Mouse (Mus musculus) CD4-positive, CD25-positive, alpha-beta regulatory T cell (primary cell): ENCODE results near the gene Olfr576. TPM values are rescaled to one million over a fixed set of nuclear protein-coding genes. Genes with fewer than 3 reads are reported as not detected.

ENCODE experiments used
- polyA plus RNA-seq: library from polyadenylated mRNA; unstranded; fragments of 100-300 nt; shearing (Covaris generic); gene quantifications from one replicate; pipeline ENCODE4 v1.2.1, GENCODE M21; 2017

Gene Olfr576
- not detected for polyA plus RNA-seq

GRCm38 (mm10) chr7:102962360-102962759, at the start of gene Olfr576:
Olfr576 (plus strand) TSS chr7:102962660.

GRCm38 (mm10) chr7:102917032-102917875, 45.2 kb upstream of the Olfr576 start, which contains the start of gene Olfr571:
Olfr571 (minus strand) TSS chr7:102917536.

GRCm38 (mm10) chr7:102924109-102924508, 38.4 kb upstream of the Olfr576 start, which contains the start of gene Olfr572:
Olfr572 (plus strand) TSS chr7:102924409.

GRCm38 (mm10) chr7:102942475-102942874, 20.0 kb upstream of the Olfr576 start, which contains the start of gene Olfr573-ps1:
Olfr573-ps1 (minus strand) TSS chr7:102942575.

GRCm38 (mm10) chr7:102948167-102948566, 14.3 kb upstream of the Olfr576 start, which contains the start of gene Olfr574:
Olfr574 (plus strand) TSS chr7:102948467.

GRCm38 (mm10) chr7:102958593-102958992, 3.9 kb upstream of the Olfr576 start, which contains the start of gene Olfr575:
Olfr575 (minus strand) TSS chr7:102958775.

GRCm38 (mm10) chr7:102975843-102976242, 13.4 kb downstream of the Olfr576 start, which contains the start of gene Olfr577:
Olfr577 (minus strand) TSS chr7:102975943.

GRCm38 (mm10) chr7:102989224-102989623, 26.8 kb downstream of the Olfr576 start, which contains the start of gene Olfr578:
Olfr578 (minus strand) TSS chr7:102989324.

Other genes starting within 250 kb of the Olfr576 start
- gene Olfr33, start 243.6 kb upstream of the Olfr576 start, polyA plus RNA-seq, result not detected
- not detected for gene Olfr559, start 235.2 kb upstream of the Olfr576 start, polyA plus RNA-seq
- gene Olfr560, start 203.3 kb upstream of the Olfr576 start, polyA plus RNA-seq, result not detected
- gene Olfr78, start 203.2 kb upstream of the Olfr576 start, polyA plus RNA-seq, result not detected
- gene Olfr561, start 191.4 kb upstream of the Olfr576 start, polyA plus RNA-seq, result not detected
- not detected for gene Olfr564, start 159.2 kb upstream of the Olfr576 start, polyA plus RNA-seq
- gene Olfr566, start 103.9 kb upstream of the Olfr576 start, polyA plus RNA-seq, result not detected
- 0.25 TPM for gene Olfr568, start 85.5 kb upstream of the Olfr576 start, polyA plus RNA-seq
- gene Olfr569, start 71.8 kb upstream of the Olfr576 start, polyA plus RNA-seq, result not detected
- gene Olfr570, start 68.1 kb upstream of the Olfr576 start, polyA plus RNA-seq, result not detected
- gene Olfr571, start 45.1 kb upstream of the Olfr576 start, polyA plus RNA-seq, result not detected
- gene Olfr572, start 38.3 kb upstream of the Olfr576 start, polyA plus RNA-seq, result not detected
- gene Olfr573-ps1, start 20.1 kb upstream of the Olfr576 start, polyA plus RNA-seq, result not detected
- not detected for gene Olfr574, start 14.2 kb upstream of the Olfr576 start, polyA plus RNA-seq
- gene Olfr575, start 3.9 kb upstream of the Olfr576 start, polyA plus RNA-seq, result not detected
- gene Olfr577, start 13.3 kb downstream of the Olfr576 start, polyA plus RNA-seq, result not detected
- not detected for gene Olfr578, start 26.7 kb downstream of the Olfr576 start, polyA plus RNA-seq
- not detected for gene Olfr582, start 75.4 kb downstream of the Olfr576 start, polyA plus RNA-seq
- not detected for gene Olfr583, start 88.6 kb downstream of the Olfr576 start, polyA plus RNA-seq
- not detected for gene Olfr584, start 119.2 kb downstream of the Olfr576 start, polyA plus RNA-seq
- not detected for gene Olfr585, start 135.1 kb downstream of the Olfr576 start, polyA plus RNA-seq
- gene Olfr586, start 163.0 kb downstream of the Olfr576 start, polyA plus RNA-seq, result not detected
- gene Olfr588-ps1, start 178.2 kb downstream of the Olfr576 start, polyA plus RNA-seq, result not detected
- not detected for gene Olfr589, start 193.7 kb downstream of the Olfr576 start, polyA plus RNA-seq
- gene Olfr591, start 215.7 kb downstream of the Olfr576 start, polyA plus RNA-seq, result not detected
- not detected for gene Olfr592, start 222.1 kb downstream of the Olfr576 start, polyA plus RNA-seq
- gene Olfr593, start 249.2 kb downstream of the Olfr576 start, polyA plus RNA-seq, result not detected